Mouse (Mus musculus): ENCODE results near the gene Tmco2.

DNA sequence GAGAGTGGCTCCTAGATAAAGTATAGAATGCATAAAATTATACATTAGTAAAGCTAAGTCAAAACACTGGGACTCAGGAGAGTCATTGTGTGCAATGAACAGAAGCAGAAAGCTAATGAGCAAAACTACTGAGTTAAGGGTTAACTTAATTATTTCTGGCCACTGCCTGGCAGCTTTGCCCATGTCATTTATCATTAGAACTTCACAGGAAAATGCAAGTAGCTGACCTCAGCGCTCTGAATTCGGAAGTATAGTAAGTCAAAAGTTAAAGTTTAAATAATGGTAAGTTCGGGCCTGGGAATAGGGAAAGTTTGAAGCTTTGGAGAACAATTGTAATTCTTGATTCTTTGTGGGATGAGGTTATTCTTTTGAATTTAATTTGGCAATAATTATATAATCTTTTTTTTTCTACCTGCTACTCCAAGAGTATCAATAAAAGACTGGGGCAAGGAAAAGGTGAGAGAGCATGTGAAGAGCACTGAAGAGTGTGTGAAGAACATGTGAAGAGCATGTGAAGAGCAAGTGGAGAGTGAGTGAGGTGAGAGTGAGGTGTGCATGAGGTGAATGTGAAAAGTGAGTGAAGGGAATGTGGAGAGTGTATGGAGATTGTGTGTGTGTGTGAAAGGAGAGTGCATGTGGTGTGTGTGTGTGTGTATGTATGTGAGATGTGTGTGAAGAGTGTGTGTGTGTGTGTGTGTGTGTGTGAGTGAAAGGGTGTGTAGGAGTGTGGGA, 30.9 kb downstream of the Tmco2 start:
- TF ChIP-seq CTCF (IDR thresholded peaks at IDR 0.05; ENCODE audit: extremely low read depth, insufficient read depth, insufficient read length, insufficient replicate concordance) (no peak), POLR2A (IDR thresholded peaks at IDR 0.05; ENCODE audit: low read depth, low read length) (no peak)
